Mouse (Mus musculus) embryonic fibroblast, embryonic 13.5 days (primary cell): ENCODE data around the gene Yy1.

Source experiments
- CTCF ChIP-seq: IDR thresholded peaks from 2 replicates; pipeline ENCODE4 v1.5.1; 2011; ENCODE audit warnings: mild to moderate bottlenecking, control low read depth, low read length, moderate library complexity, borderline replicate concordance; ENCODE audit not compliant: insufficient read depth
- POLR2A ChIP-seq: IDR thresholded peaks from 2 replicates; pipeline ENCODE4 v1.6.1; 2011; ENCODE audit warnings: low read depth, mild to moderate bottlenecking, control low read depth, low read length, moderate library complexity

GRCm38 (mm10) chr12:108804388-108804787, 11.6 kb downstream of the Yy1 start:
- TF ChIP-seq CTCF (no peak), POLR2A (no peak)
